22 mouse cellular contexts compared by ENCODE assay signal in genomic region chr11:104407391-104407790, GRCm38 (mm10).
"Had no signal": no experiment of that assay in that cellular context is flagged by ENCODE, and none has a peak within 500 bp of the region (broad histone marks: within the 10 kb centered on the region; RNA-seq: fewer than 3 reads in every experiment).

No protein-coding gene starts in this region.

- H3K27ac ChIP-seq: intestine, embryonic 15.5 days; layer of hippocampus, adult 2 months; limb, embryonic 10.5 days; limb, embryonic 13.5 days; liver, embryonic 15.5 days; midbrain, embryonic 10.5 days; midbrain, embryonic 13.5 days; neural tube, embryonic 13.5 days; stomach, embryonic 15.5 days had no signal

- H3K4me1 ChIP-seq: intestine, embryonic 15.5 days; limb, embryonic 10.5 days; limb, embryonic 13.5 days; midbrain, embryonic 10.5 days; midbrain, embryonic 13.5 days; stomach, embryonic 15.5 days had no signal

- H3K9ac ChIP-seq: intestine, embryonic 15.5 days; limb, embryonic 13.5 days; liver, embryonic 15.5 days; lung, embryonic 14.5 days; midbrain, embryonic 13.5 days; neural tube, embryonic 13.5 days; stomach, embryonic 15.5 days had no signal

- H3K36me3 ChIP-seq: stomach, embryonic 15.5 days had no signal

- H3K9me3 ChIP-seq: intestine, embryonic 15.5 days; limb, embryonic 10.5 days; limb, embryonic 13.5 days; liver, embryonic 15.5 days; megakaryocyte, embryonic 14.5 days; midbrain, embryonic 10.5 days; midbrain, embryonic 13.5 days; neural tube, embryonic 13.5 days; stomach, embryonic 15.5 days had no signal

- H3K27me3 ChIP-seq: intestine, embryonic 15.5 days; limb, embryonic 13.5 days; liver, embryonic 15.5 days; megakaryocyte, embryonic 14.5 days; midbrain, embryonic 13.5 days; neural tube, embryonic 13.5 days; stomach, embryonic 15.5 days had no signal

- H3K4me2 ChIP-seq: intestine, embryonic 15.5 days; limb, embryonic 13.5 days; liver, embryonic 15.5 days; lung, embryonic 14.5 days; midbrain, embryonic 13.5 days; neural tube, embryonic 13.5 days; stomach, embryonic 15.5 days had no signal

- ATAC-seq: hindbrain, embryonic 16.5 days; intestine, embryonic 15.5 days; midbrain, embryonic 13.5 days; midbrain, embryonic 16.5 days had no signal

- DNase-seq: kidney, adult 11 months; layer of hippocampus, adult 9-11 months; liver; lung, embryonic 14.5 days; lung, postnatal 10 days; lung, postnatal 36 days; right cerebral cortex, postnatal 25 days; spleen, adult 18-20 months; thymus, postnatal 25 days had no signal

- H3K4me3 ChIP-seq: intestine, embryonic 15.5 days; layer of hippocampus, adult 2 months; limb, embryonic 10.5 days; limb, embryonic 13.5 days; liver, embryonic 15.5 days; megakaryocyte, embryonic 14.5 days; midbrain, embryonic 10.5 days; midbrain, embryonic 13.5 days; myocyte; neural tube, embryonic 13.5 days; stomach, embryonic 15.5 days had no signal
